Mouse (Mus musculus): ENCODE data around the gene Cnnm3. TPM values are rescaled to one million over a fixed set of nuclear protein-coding genes. Genes with fewer than 3 reads are reported as not detected.

Cnnm3 gene
- polyA plus RNA-seq, 1 experiment from 2014 or later = 7.9 TPM

DNA sequence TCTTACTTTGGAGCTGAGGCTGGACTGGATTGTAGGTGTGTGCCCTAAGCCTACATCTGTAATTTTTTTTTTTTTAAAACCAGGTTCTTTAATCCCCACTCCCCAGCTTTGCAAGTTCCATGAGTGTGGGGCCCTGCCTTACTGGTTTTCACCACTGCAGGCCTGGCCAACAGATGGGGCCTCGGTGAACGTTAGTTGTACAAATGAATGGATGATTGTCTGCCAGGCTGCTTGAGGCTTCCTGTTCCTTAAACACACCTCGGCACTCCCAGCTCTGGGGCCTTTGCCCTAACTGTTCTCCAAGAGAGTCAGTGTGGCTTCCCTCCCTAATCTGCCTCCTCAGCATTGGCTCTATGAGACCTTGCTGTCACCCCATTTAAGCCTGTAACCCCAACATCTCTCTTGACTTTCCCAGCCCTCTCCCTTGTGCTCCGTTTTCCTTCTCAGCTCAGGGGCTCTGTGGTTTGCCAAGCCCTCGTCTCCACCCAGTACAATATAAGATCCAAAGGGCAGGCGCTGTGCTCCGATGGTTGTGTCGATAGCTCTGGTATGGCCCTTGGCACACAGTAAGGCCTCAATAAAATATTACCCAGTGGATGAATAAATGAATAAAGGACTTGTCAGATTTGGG, 36.1 kb upstream of the Cnnm3 start:
- no peaks in the 10 kb centered on the region for H3K36me3 ChIP-seq (ENCODE audit: control insufficient read depth, insufficient read depth, low read length)
- no peak overlapping the region for H3K4me3 ChIP-seq (ENCODE audit: low read depth, low read length)
- H3K9me3 ChIP-seq (ENCODE audit: control insufficient read depth, low read length) = no peaks in the 10 kb centered on the region
- 0 out of 2 replicates have a peak overlapping the region, but pooled peaks have one; percentile 18 for H3K27ac ChIP-seq (ENCODE audit: low read depth, low read length)
- no peak for DNase-seq (ENCODE audit: low spot score)
- WGBS = 58% methylated on average over 8 of the region's 8 CpGs
- H3K9ac ChIP-seq (ENCODE audit: low read depth, low read length) = peak overlapping the region; percentile 8; the same call in 1 of the 2 replicates
- no peak for ATAC-seq (ENCODE audit: low FRiP score)
- H3K4me2 ChIP-seq (replicated peaks; ENCODE audit: low read depth, low read length) = 0 out of 2 replicates have a peak overlapping the region, but pooled peaks have one; percentile 1
- H3K4me1 ChIP-seq (replicated peaks; ENCODE audit: control insufficient read depth, insufficient read depth, low read length) = peaks cover 6% of the 10 kb centered on the region; the same call in 1 of the 2 replicates
- H3K27me3 ChIP-seq (ENCODE audit: control insufficient read depth, insufficient read depth, low read length) = no peaks in the 10 kb centered on the region

DNA sequence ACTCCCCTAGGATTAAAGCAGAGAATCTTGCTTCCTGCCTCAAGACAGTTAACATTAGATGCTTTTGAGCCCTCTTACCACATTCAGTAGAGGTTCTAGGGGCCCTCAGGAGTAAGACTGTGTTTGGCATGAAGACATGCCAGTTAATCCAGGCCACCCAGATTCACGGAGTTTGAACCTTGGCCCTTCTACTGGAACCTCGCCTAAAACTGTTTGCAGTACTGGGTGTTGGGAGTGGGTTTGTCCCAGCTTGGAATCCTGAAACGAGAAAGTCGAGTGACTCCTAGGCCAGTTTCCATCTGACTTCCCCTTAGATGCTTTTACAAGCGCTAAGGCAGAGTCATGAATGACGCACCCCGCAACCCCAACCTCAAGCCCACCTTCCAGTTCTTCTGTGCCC, 35.2 kb upstream of the Cnnm3 start:
- WGBS = 89% methylated on average over 7 of the region's 7 CpGs
- DNase-seq (ENCODE audit: low spot score) (no peak), ATAC-seq (ENCODE audit: low FRiP score) (no peak)
- Histone ChIP-seq H3K4me2 (replicated peaks; ENCODE audit: low read depth, low read length) (no peak overlapping the region), H3K4me3 (ENCODE audit: low read depth, low read length) (no peak overlapping the region), H3K27me3 (ENCODE audit: control insufficient read depth, insufficient read depth, low read length) (no peaks in the 10 kb centered on the region), H3K9me3 (ENCODE audit: control insufficient read depth, low read length) (no peaks in the 10 kb centered on the region), H3K4me1 (replicated peaks; ENCODE audit: control insufficient read depth, insufficient read depth, low read length) (peaks cover 6% of the 10 kb centered on the region; the same call in 1 of the 2 replicates), H3K27ac (ENCODE audit: low read depth, low read length) (no peak overlapping the region), H3K9ac (ENCODE audit: low read depth, low read length) (no peak overlapping the region), H3K36me3 (ENCODE audit: control insufficient read depth, insufficient read depth, low read length) (no peaks in the 10 kb centered on the region)

DNA sequence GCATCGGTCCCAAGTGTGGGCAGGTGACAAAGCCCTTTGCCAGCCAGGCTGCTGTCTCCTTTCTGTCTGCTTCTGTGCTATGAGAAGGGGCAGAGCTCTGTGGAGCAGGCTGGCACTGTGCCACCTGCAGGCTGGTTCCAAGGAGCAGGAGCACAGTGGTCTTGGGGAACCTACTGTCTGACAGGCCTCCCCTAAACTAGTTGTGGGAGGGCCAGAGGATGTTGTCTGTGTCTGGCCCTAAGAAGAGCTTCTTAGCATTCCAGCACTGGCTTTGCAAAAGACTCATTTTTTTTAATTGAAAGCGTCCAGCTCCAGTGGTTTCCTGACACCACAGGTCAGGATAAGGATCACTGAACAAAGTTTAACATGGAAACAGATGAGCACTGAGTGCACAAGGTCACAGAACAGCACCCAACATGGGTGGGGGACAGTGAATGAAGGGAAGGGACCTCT, 33.3 kb upstream of the Cnnm3 start:
- ATAC-seq (ENCODE audit: low FRiP score) = no peak
- Histone ChIP-seq H3K4me3 (ENCODE audit: low read depth, low read length) (no peak overlapping the region), H3K4me2 (replicated peaks; ENCODE audit: low read depth, low read length) (no peak overlapping the region), H3K36me3 (ENCODE audit: control insufficient read depth, insufficient read depth, low read length) (no peaks in the 10 kb centered on the region), H3K4me1 (replicated peaks; ENCODE audit: control insufficient read depth, insufficient read depth, low read length) (no peaks in the 10 kb centered on the region), H3K9me3 (ENCODE audit: control insufficient read depth, low read length) (no peaks in the 10 kb centered on the region), H3K27me3 (ENCODE audit: control insufficient read depth, insufficient read depth, low read length) (no peaks in the 10 kb centered on the region), H3K9ac (ENCODE audit: low read depth, low read length) (no peak overlapping the region), H3K27ac (ENCODE audit: low read depth, low read length) (no peak overlapping the region)
- DNase-seq (ENCODE audit: low spot score) = no peak
- WGBS = 64% methylated on average over 2 of the region's 2 CpGs

DNA sequence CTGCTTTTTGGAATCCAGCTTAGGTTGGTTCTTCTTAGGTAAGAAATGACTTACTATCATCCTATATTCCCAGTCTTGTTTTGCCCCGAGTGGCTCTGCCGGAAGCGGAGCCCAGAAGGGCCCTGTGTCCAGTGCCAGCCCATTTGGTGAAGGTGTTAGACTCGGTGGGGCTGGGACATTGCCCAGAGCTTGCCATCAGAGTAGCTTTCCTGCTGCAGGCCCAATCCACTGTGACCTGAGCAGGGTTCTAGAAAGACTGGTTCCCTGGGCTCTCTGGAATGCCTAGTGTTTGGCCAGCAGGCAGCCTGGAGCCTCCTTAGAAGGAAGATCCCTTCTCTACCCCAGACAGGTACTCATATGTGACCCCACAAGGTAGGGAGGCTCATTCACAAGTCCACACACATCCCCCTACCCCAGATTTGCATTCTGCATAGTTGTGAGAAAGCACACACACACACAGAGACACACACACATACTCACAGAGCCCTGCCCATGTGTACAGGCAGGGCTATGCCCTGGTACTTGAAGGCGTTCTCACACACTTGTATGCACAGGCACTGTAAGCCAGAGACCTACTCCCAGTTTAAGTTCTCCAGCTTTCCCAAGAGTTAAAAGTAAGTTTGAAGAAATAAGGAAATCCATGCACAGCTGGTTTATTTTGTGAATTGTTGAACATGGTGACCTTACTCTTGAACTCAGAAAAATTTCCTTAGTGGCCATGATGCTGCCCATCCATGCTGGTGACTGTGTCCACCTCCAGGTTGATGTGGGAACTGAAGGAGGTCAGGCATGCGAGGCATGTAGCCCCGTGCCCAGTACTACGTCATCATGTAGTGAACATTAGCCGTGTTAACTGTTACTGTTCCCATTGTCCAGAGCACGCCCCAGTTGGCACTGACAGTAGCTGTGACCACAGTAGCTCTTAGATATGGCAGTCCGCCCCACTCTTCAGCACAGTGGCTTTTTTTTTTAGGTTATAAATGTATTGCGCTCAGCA, 31.5 kb upstream of the Cnnm3 start:
- no peak for ATAC-seq (ENCODE audit: low FRiP score)
- Histone ChIP-seq H3K9me3 (ENCODE audit: control insufficient read depth, low read length) (no peaks in the 10 kb centered on the region), H3K36me3 (ENCODE audit: control insufficient read depth, insufficient read depth, low read length) (no peaks in the 10 kb centered on the region), H3K27ac (ENCODE audit: low read depth, low read length) (no peak overlapping the region), H3K9ac (ENCODE audit: low read depth, low read length) (no peak overlapping the region), H3K4me1 (replicated peaks; ENCODE audit: control insufficient read depth, insufficient read depth, low read length) (no peaks in the 10 kb centered on the region), H3K27me3 (ENCODE audit: control insufficient read depth, insufficient read depth, low read length) (no peaks in the 10 kb centered on the region), H3K4me2 (replicated peaks; ENCODE audit: low read depth, low read length) (no peak overlapping the region), H3K4me3 (ENCODE audit: low read depth, low read length) (no peak overlapping the region)
- DNase-seq (ENCODE audit: low spot score) = no peak
- WGBS = 89% methylated on average over 12 of the region's 12 CpGs

DNA sequence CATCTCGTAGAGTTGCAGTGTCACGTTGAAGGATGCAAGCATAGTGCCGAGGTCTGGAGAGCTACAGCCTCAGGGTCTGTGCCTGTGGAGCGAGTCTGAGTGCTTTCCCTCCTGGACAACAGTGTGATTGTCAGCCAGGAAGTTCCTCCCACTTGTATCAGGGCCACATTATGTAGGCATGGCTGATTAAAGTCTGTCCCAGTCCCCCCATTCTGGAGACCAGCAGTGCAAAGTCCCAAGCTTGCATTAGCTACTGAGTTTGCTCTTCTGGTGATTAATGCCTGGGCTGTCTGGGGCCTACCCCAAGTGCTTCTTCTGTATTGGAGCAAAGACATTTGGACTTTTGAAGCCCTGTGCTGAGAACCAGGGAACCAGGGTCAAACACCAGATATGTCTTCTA, 27.8 kb upstream of the Cnnm3 start:
- Histone ChIP-seq H3K9ac (ENCODE audit: low read depth, low read length) (no peak overlapping the region), H3K4me2 (replicated peaks; ENCODE audit: low read depth, low read length) (no peak overlapping the region), H3K4me1 (replicated peaks; ENCODE audit: control insufficient read depth, insufficient read depth, low read length) (0 out of 2 replicates have a peak, but pooled peaks cover 3% of the 10 kb centered on the region), H3K4me3 (ENCODE audit: low read depth, low read length) (no peak overlapping the region), H3K27me3 (ENCODE audit: control insufficient read depth, insufficient read depth, low read length) (no peaks in the 10 kb centered on the region), H3K27ac (ENCODE audit: low read depth, low read length) (no peak overlapping the region), H3K36me3 (ENCODE audit: control insufficient read depth, insufficient read depth, low read length) (no peaks in the 10 kb centered on the region), H3K9me3 (ENCODE audit: control insufficient read depth, low read length) (no peaks in the 10 kb centered on the region)
- 73% methylated on average over 4 of the region's 4 CpGs for WGBS
- ATAC-seq (ENCODE audit: low FRiP score) (no peak), DNase-seq (ENCODE audit: low spot score) (no peak)

DNA sequence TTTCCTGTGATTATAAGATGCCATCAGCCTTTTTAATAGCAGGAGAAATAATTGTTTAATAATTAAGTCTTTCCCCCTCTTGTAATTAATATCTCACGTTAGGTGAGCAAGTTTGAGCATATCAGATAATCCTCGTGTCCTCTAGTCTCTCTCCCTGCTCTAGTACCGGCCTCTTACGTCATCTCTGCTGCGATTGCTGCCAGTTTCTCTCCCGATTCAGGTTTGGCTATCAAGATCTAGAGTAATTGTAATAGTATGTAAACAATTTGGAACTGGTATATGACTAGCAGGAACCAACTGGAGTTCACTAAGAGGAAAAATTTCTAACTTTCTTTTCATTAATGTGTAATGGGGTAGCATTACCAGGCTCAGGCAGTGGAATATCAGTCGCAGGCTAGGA, 26.6 kb upstream of the Cnnm3 start:
- 0 out of 2 replicates have a peak, but pooled peaks cover 3% of the 10 kb centered on the region for H3K4me1 ChIP-seq (replicated peaks; ENCODE audit: control insufficient read depth, insufficient read depth, low read length)
- no peaks in the 10 kb centered on the region for H3K36me3 ChIP-seq (ENCODE audit: control insufficient read depth, insufficient read depth, low read length)
- H3K27ac ChIP-seq (ENCODE audit: low read depth, low read length) = no peak overlapping the region
- H3K27me3 ChIP-seq (ENCODE audit: control insufficient read depth, insufficient read depth, low read length) = no peaks in the 10 kb centered on the region
- ATAC-seq (ENCODE audit: low FRiP score) (no peak), DNase-seq (ENCODE audit: low spot score) (no peak)
- H3K9me3 ChIP-seq (ENCODE audit: control insufficient read depth, low read length) = no peaks in the 10 kb centered on the region
- no peak overlapping the region for H3K4me3 ChIP-seq (ENCODE audit: low read depth, low read length)
- no peak overlapping the region for H3K9ac ChIP-seq (ENCODE audit: low read depth, low read length)
- no peak overlapping the region for H3K4me2 ChIP-seq (replicated peaks; ENCODE audit: low read depth, low read length)
- 89% methylated on average over 7 of the region's 7 CpGs for WGBS

DNA sequence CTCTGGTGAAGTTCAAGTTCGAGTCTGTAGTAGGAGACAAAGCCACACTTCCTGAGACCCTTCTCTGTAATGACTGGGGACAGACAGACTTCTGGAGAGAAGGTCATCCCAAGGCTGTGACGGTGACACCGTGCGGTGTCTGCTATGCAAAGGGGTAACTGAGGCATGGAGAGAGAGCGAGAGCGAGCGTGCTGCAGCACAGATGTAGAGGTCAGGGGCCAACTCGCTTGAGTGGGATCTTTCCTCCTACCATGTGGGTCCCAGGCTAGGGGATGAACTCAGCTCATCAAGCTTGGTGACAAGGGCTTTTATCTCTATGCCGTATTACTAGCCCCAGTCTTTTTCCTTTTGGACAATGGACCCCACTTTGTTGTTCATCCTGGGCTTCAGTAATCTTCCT, 24.6 kb upstream of the Cnnm3 start:
- Histone ChIP-seq H3K4me2 (replicated peaks; ENCODE audit: low read depth, low read length) (no peak overlapping the region), H3K27me3 (ENCODE audit: control insufficient read depth, insufficient read depth, low read length) (no peaks in the 10 kb centered on the region), H3K36me3 (ENCODE audit: control insufficient read depth, insufficient read depth, low read length) (no peaks in the 10 kb centered on the region), H3K9me3 (ENCODE audit: control insufficient read depth, low read length) (no peaks in the 10 kb centered on the region), H3K27ac (ENCODE audit: low read depth, low read length) (no peak overlapping the region), H3K4me1 (replicated peaks; ENCODE audit: control insufficient read depth, insufficient read depth, low read length) (0 out of 2 replicates have a peak, but pooled peaks cover 3% of the 10 kb centered on the region), H3K9ac (ENCODE audit: low read depth, low read length) (no peak overlapping the region), H3K4me3 (ENCODE audit: low read depth, low read length) (no peak overlapping the region)
- 65% methylated on average over 9 of the region's 9 CpGs for WGBS
- ATAC-seq (ENCODE audit: low FRiP score) (no peak), DNase-seq (ENCODE audit: low spot score) (no peak)

DNA sequence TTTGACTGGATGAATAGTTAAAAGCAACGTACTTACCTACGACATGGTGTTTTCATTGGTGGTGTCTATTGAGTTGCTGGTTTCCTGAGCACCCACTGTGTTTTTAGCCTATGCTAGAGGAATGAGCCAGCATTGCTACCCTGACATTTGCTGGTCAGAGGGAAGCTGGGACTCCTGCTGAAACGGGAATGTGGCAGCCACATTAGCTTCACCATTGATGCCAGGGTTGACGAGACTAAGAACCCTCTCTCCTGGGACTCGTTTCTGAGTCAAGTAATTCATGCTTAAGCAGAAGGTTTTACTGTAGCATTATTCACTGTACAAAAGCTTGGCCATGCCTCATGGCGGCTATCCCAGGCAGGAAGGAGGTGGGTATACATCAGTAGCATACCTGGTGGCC, 22.0 kb upstream of the Cnnm3 start:
- DNase-seq (ENCODE audit: low spot score) = no peak
- no peaks in the 10 kb centered on the region for H3K36me3 ChIP-seq (ENCODE audit: control insufficient read depth, insufficient read depth, low read length)
- no peaks in the 10 kb centered on the region for H3K27me3 ChIP-seq (ENCODE audit: control insufficient read depth, insufficient read depth, low read length)
- no peaks in the 10 kb centered on the region for H3K9me3 ChIP-seq (ENCODE audit: control insufficient read depth, low read length)
- 71% methylated on average over 6 of the region's 6 CpGs for WGBS
- H3K4me3 ChIP-seq (ENCODE audit: low read depth, low read length) = no peak overlapping the region
- no peak overlapping the region for H3K27ac ChIP-seq (ENCODE audit: low read depth, low read length)
- no peak overlapping the region for H3K4me2 ChIP-seq (replicated peaks; ENCODE audit: low read depth, low read length)
- ATAC-seq (ENCODE audit: low FRiP score) = no peak
- 0 out of 2 replicates have a peak, but pooled peaks cover 3% of the 10 kb centered on the region for H3K4me1 ChIP-seq (replicated peaks; ENCODE audit: control insufficient read depth, insufficient read depth, low read length)
- no peak overlapping the region for H3K9ac ChIP-seq (ENCODE audit: low read depth, low read length)
